Mouse (Mus musculus): ENCODE measurements around the gene Ndufs1. TPM values are rescaled to one million over a fixed set of nuclear protein-coding genes. Genes with fewer than 3 reads are reported as not detected.

Gene Ndufs1
- polyA plus RNA-seq (2015; fragmentation: Nextera tagmentation; extraction: Ambion mirVana) = 149 and 153 TPM in 2 replicates

DNA sequence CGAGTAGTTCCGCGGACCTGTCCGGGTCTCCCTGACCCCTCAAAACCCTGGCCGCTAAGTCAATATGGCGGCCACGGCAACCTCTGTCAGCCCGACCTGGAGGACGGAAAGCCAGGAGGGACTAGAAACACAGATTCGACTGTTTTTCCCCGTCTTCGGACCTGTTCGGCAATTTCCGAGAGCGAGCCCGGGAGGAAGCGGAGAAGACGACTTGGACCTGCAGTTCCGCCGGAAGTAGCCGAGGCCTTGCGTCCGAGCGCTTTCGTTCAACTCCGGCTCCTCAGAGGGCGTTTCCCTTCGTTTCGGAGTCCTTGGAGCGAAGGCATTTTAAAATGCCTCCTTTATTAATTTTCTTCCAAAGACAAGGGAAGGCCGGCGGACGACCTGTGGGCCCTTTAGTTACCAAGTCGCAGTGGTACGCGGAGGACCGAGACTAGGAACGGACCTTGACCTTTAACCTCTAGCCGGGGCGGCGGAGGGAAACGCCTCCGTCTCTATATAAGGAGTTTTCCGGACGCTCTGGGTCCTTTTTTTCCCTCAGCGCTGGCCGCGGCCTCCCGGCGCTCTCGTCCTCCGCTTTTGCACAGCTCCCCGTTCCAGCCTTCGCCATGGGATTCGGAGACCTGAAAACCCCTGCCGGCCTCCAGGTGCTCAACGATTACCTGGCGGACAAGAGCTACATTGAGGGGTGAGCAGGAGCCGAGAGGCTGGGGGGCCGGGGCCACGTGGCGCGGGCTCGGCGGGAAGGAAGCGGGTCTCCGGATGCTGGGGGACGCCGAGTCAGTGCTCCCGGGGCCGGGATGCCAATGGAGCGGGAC is at the start of gene Ndufs1, which contains the start of gene Eef1b2:
Gene Ndufs1 (minus strand): TSS at position 230 of the 818 bp plus-strand sequence.
Gene Eef1b2 (plus strand): TSS at position 222 of the 818 bp plus-strand sequence.

DNA sequence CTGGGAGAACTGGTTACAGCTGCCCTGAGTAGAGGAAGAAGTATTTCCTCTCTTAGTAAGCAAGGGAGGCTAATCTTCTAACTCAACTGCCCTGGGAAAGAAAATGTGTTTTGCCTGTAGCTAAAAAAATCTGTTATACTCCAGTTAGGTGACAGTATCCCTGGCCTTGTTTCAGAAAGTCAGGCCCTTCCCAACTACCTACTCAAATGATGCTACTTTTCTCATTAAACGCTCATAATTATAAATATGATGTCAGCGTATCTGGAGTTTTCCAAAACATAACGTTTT is 37.6 kb upstream of the Ndufs1 start, which contains the start of gene Gpr1:
Gene Gpr1 (minus strand): TSS at position 273 of the 288 bp plus-strand sequence.

DNA sequence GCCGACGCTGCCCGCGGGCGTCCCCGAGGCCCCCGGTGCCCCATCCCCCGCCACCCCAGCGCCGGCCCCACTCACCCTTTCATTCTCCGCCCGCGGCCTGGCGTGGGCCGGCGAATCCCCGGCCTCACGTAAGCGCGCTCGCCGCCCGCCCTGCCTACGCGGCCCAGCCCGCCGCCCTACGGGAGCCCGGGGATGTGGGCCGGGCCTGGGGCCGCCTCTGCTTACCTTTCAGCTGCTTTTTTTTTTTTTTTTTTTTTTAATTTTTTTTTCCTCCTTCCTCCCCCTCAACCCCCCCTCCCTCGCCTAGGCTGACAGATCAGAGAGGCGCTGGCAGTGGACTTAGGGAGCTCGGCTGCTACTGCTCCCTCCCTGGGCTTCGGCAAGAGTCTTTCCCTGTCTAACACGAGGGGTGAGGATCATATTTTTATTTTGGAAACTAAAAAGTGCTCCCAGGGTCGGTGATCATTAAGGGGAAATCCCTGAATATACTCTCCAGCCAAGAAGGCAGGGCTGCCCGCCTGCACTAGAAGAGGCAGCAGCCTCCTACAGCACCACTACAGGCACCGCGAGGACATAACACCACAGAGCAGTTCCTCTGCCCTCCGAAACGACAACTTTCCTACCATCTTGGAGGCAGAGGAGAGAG is 62.4 kb downstream of the Ndufs1 start, which contains the start of gene Ino80d:
Gene Ino80d (minus strand): TSS at position 532 of the 646 bp plus-strand sequence.

Small RNA genes within 50 kb of the gene (microRNA-seq; reads per million reads assigned to microRNA genes)
- gene Gm24557 (not detected), gene Gm27512 (not detected)

Other genes with a start within 250 kb of the Ndufs1 start
- 8.6 and 9.6 TPM in 2 replicates for gene Ino80d, start 62.2 kb downstream of the Ndufs1 start, polyA plus RNA-seq (2015; fragmentation: Nextera tagmentation; extraction: Ambion mirVana)
- 453 and 505 TPM in 2 replicates for gene Eef1b2, start within 50 bp of the Ndufs1 start, polyA plus RNA-seq (2015; fragmentation: Nextera tagmentation; extraction: Ambion mirVana)
- 0.48 and 0.79 TPM in 2 replicates for gene Gpr1, start 37.7 kb upstream of the Ndufs1 start, polyA plus RNA-seq (2015; fragmentation: Nextera tagmentation; extraction: Ambion mirVana)
- gene Zdbf2, start 96.4 kb upstream of the Ndufs1 start, polyA plus RNA-seq (2015; fragmentation: Nextera tagmentation; extraction: Ambion mirVana) = 40.4 and 49.0 TPM in 2 replicates